Comparison of ENCODE assay signal across 19 mouse cellular contexts in the genomic region with DNA sequence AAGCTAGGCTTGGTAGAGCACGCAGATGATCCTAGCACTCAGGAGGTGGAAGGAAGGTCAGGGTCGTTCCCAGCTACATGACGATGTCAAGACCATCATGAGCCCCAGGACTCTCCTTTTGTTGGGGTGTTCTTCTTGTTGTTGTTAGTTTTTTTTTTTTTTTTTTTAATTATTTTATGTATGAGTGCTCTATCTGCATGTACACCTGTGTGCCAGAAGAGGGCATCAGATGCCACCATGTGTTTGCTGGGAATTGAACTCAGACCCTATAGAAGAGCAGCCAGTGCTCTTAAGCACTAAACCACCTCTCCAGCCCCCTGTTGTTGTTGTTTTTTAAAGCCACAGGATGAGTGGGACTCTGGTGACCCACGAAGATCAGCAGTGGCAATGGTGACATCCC. TPM values are rescaled to one million over a fixed set of nuclear protein-coding genes. Genes with fewer than 3 reads are reported as not detected.
DNase-seq lines count a peak whose midpoint lies in the region; ATAC-seq and TF ChIP-seq lines count a peak whose summit lies in the region.
"Had no signal": no experiment of that assay in that cellular context is flagged by ENCODE, and none has a peak within 500 bp of the region (broad histone marks: within the 10 kb centered on the region; RNA-seq: fewer than 3 reads in every experiment).

No protein-coding gene starts in this region.

- H3K9me3 ChIP-seq in lung, postnatal 0 days (ENCODE audit: low read length): no peaks in the 10 kb centered on the region
- H3K9me3 ChIP-seq: embryonic facial prominence, embryonic 15.5 days; forebrain, embryonic 12.5 days; heart, embryonic 15.5 days had no signal

- H3K4me1 ChIP-seq in lung, postnatal 0 days (ENCODE audit: insufficient read depth, low read depth, low read length): no peaks in the 10 kb centered on the region
- H3K4me1 ChIP-seq: embryonic facial prominence, embryonic 10.5 days; embryonic facial prominence, embryonic 15.5 days; forebrain, embryonic 12.5 days; heart, embryonic 15.5 days; megakaryocyte, embryonic 14.5 days; midbrain, embryonic 12.5 days; neural tube, embryonic 12.5 days had no signal

- no peak overlapping the region for H3K4me3 ChIP-seq in lung, postnatal 0 days (ENCODE audit: low read depth, low read length)
- H3K4me3 ChIP-seq: embryonic facial prominence, embryonic 10.5 days; embryonic facial prominence, embryonic 15.5 days; forebrain, embryonic 12.5 days; heart, embryonic 15.5 days; megakaryocyte, embryonic 14.5 days; midbrain, embryonic 12.5 days; myocyte; neural tube, embryonic 12.5 days had no signal

- no peak for TF ChIP-seq CTCF in lung, postnatal 0 days (IDR thresholded peaks at IDR 0.05)

- no peak for ATAC-seq in CD4-positive, CD25-positive, alpha-beta regulatory T cell, adult 4 months
- peak; percentile 29; the same call in 1 of the 2 replicates for ATAC-seq in lung, postnatal 0 days

- no peak overlapping the region for H3K4me2 ChIP-seq in lung, postnatal 0 days (replicated peaks; ENCODE audit: low read depth, low read length)
- H3K4me2 ChIP-seq: embryonic facial prominence, embryonic 15.5 days; forebrain, embryonic 12.5 days; heart, embryonic 15.5 days; hindbrain, embryonic 14.5 days; midbrain, embryonic 12.5 days; neural tube, embryonic 12.5 days had no signal

- TF ChIP-seq EP300 in lung, postnatal 0 days (IDR thresholded peaks at IDR 0.05): no peak

- H3K9ac ChIP-seq in lung, postnatal 0 days (replicated peaks; ENCODE audit: low read depth): no peak overlapping the region
- H3K9ac ChIP-seq: embryonic facial prominence, embryonic 15.5 days; forebrain, embryonic 12.5 days; heart, embryonic 15.5 days; hindbrain, embryonic 14.5 days; liver, embryonic 14.5 days; midbrain, embryonic 12.5 days; neural tube, embryonic 12.5 days had no signal

- H3K27ac ChIP-seq in lung, postnatal 0 days (ENCODE audit: low read length): no peak overlapping the region
- H3K27ac ChIP-seq: embryonic facial prominence, embryonic 10.5 days; embryonic facial prominence, embryonic 15.5 days; forebrain, embryonic 12.5 days; heart, embryonic 15.5 days; hindbrain, embryonic 14.5 days; liver, embryonic 14.5 days; midbrain, embryonic 12.5 days; neural tube, embryonic 12.5 days had no signal

- DNase-seq in CD4-positive, CD25-positive, alpha-beta regulatory T cell, adult 2 months (ENCODE audit: low read depth, low spot score): peak; percentile 23
- DNase-seq in lung, postnatal 0 days (ENCODE audit: low spot score): no peak
- no peak for DNase-seq in lung, postnatal 25 days (ENCODE audit: low spot score)
- DNase-seq in ES-CJ7 (ENCODE audit: low read depth, low spot score): peak; percentile 21
- peak; percentile 8 for DNase-seq in splenic B cell, adult 2 months (ENCODE audit: low read depth, low spot score)
- no peak for DNase-seq in right cerebral cortex, postnatal 36 days (ENCODE audit: low spot score in 2 of 2)
- no peak for DNase-seq in right cerebral cortex, postnatal 10 days (ENCODE audit: low spot score in 2 of 2)
- DNase-seq: cerebellum, adult 8-10 months had no signal

- 90% methylated on average over 4 of the region's 4 CpGs for WGBS in lung, postnatal 0 days

- peaks cover 59% of the 10 kb centered on the region for H3K36me3 ChIP-seq in lung, postnatal 0 days (ENCODE audit: insufficient read depth, low read length)
- H3K36me3 ChIP-seq in splenic B cell, adult 2 months (ENCODE audit: control insufficient read depth, insufficient read depth, low read length, poor library complexity, severe bottlenecking): no peaks in the 10 kb centered on the region

- no peaks in the 10 kb centered on the region for H3K27me3 ChIP-seq in lung, postnatal 0 days (replicated peaks; ENCODE audit: insufficient read depth, low read length)
- no peaks in the 10 kb centered on the region for H3K27me3 ChIP-seq in splenic B cell, adult 2 months (ENCODE audit: control insufficient read depth, insufficient read depth, low read length, poor library complexity, severe bottlenecking)
- H3K27me3 ChIP-seq: embryonic facial prominence, embryonic 15.5 days; forebrain, embryonic 12.5 days; heart, embryonic 15.5 days; midbrain, embryonic 12.5 days; neural tube, embryonic 12.5 days had no signal

RNA-seq across cellular contexts. Expression of gene Ppp6r3, which starts 47.7 kb away (rescaled TPM):
- 10 to 100 TPM; 73.5 to 93.5 TPM for polyA plus RNA-seq in CD4-positive, CD25-positive, alpha-beta regulatory T cell, adult 4 months (2017; shearing (Covaris generic))
- polyA plus RNA-seq in lung, postnatal 0 days (2015; fragmentation: Nextera tagmentation; extraction: Ambion mirVana): 30.6 and 33.6 TPM in 2 replicates

Comparison
In these comparisons a context has a peak if more than half of its experiments do, and no peak if none do; other contexts are left out.
1. DNase-seq: peak in CD4-positive, CD25-positive, alpha-beta regulatory T cell, adult 2 months (single experiment), ES-CJ7 (single experiment) and splenic B cell, adult 2 months (single experiment); none in lung, postnatal 0 days (single experiment), lung, postnatal 25 days (single experiment), right cerebral cortex, postnatal 36 days (0 of 2) and right cerebral cortex, postnatal 10 days (0 of 2).